Mouse (Mus musculus) adrenal gland, adult 18-20 months (tissue): ENCODE results near the gene Ank. TPM values are rescaled to one million over a fixed set of nuclear protein-coding genes. Genes with fewer than 3 reads are reported as not detected.
A peak's percentile ranks its signal among the peaks of the same experiment; 100 is the strongest.
"Not testable (repeated sequence)": the region's sequence is repeated elsewhere in the genome, so short reads cannot be mapped to it uniquely, and the experiment has no call there.

Experiments
- DNase-seq, 2 experiments: peaks; one replicate each; pipeline ENCODE4 v3.0.0; 2021 to 2022; ENCODE audit warnings: low spot score in 2 of 2
- long read RNA-seq, 2 experiments: library from polyadenylated mRNA; stranded (forward); transcript quantifications; one replicate each; pipeline ENCODE4 v2.0.0; 2021
- total RNA-seq, 2 experiments: library from RNA; stranded (reverse); gene quantifications; 1 replicate in 1 of 2; 2 replicates in 1 of 2; pipeline ENCODE4 v1.2.3; 2021

The Ank gene
- 10 to 100 TPM; 52.6 to 87.9 TPM for total RNA-seq
- long read RNA-seq, experiment 1, transcript Ank-201 (12 exons, 3,498 nt): major isoform, 93 of 104 reads
- long read RNA-seq, experiment 1, partial matches to known transcripts: 8 of 104 reads
- long read RNA-seq, experiment 1, other reads (novel, unspliced or antisense): 2 of 104 reads
- long read RNA-seq, experiment 2, transcript Ank-201 (12 exons, 3,498 nt): major isoform, 93 of 162 reads
- long read RNA-seq, experiment 2, transcript Ank-202 (5 exons, 1,911 nt): minor isoform, 21 of 162 reads
- long read RNA-seq, experiment 2, partial matches to known transcripts: 23 of 162 reads
- long read RNA-seq, experiment 2, other reads (novel, unspliced or antisense): 25 of 162 reads

DNA sequence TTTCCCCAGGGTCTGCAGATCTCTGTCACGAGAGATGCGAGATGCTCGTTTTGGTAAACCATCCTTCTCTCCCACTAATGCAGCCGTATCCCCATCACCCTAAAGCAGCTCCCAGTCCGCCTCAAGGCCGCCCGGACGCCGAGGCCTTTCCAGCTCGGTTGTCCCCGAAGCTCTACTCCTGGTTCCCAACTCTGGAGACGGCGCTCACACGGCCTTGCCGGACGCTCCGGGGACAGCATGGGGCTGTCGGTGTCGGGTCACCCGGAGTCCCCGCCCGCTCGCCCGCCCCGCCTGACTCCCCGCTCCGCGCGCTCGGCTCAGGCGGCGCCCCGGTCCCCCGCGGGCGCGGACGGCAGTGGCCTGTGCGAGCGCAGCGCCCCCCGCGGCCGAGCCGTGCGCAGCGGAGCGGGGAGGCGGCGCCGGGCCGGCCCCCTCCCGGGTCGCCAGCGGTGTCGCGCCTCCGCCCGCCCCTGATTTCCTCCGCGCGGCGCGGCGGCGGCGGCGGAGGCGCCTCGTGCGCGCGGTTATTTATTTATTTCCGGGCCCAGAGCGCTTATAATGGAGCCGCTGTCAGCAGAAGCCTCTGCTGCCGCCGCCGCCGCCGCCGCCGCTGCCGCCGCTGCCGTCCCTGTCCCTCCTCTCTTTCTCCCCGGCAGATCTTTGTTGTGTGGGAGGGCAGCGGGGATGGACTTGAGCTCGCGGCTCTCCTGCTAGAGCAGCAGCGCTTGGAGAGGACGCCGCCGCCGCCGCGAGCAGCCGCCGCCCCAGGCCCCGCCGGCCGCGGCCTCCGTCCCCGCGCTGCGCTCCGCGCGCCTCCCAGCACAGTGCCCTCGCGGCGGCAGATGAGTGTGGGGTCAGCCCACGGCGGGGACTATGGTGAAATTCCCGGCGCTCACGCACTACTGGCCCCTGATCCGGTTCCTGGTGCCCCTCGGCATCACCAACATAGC, at the start of gene Ank:
TSS of gene Ank (plus strand) at position 547 of the 950 bp plus-strand sequence.
- DNase-seq: peak; percentile 88 to 94

DNA sequence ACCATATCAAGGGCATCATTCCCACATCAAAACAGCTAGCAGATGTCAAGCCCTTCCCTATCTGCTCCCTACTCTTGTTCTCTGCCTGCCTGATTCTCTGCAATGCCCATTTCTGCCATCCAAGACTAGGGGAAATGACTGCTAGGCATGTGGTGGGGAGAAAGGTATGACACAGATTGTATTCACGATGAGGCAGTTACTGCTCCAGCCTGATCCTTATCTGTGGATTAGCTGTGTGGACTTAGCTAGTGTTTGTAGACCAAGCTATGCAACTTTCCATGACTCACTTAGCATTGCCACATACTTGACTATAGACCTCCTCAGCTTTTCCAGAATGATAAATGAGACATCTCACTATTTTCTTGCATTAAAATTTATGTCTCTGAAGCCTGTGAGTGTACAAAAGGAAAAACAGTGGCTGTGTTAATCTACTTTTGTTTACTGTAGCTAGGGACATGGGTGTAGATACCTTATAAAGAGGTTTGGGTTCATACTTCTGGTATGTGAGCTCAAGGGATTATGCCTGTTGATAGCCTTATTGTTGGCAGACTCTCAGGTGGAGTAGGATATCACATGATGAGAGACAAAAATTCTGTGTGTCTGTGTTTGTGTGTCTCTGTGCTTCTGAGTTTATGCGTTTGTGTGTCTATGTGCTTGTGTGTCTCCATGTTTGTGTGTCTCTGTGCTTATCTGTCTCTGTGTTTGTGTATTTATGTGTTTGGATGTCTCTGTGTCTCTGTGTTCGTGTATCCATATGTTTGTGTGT, 47.7 kb upstream of the Ank start:
- no peak for DNase-seq

DNA sequence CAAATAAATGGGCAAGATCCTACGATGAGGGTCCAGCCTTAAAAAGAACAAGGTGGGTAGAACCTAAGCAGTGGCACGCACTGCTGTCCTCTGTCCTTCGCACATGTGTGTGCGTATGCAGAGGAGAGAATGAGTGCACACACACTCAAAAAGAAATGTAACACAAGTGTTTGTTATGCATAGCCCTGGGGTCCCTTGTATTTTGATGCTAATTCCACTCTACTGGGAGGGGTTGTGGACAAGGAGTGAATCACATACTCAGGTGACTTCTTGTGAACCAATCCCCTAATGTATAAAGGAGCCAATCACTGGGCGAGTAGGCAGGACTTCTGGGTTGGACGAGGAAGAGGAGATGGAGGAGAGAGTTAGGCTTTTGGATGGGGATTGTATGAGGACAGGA, 44.9 kb upstream of the Ank start:
- DNase-seq: no peak

DNA sequence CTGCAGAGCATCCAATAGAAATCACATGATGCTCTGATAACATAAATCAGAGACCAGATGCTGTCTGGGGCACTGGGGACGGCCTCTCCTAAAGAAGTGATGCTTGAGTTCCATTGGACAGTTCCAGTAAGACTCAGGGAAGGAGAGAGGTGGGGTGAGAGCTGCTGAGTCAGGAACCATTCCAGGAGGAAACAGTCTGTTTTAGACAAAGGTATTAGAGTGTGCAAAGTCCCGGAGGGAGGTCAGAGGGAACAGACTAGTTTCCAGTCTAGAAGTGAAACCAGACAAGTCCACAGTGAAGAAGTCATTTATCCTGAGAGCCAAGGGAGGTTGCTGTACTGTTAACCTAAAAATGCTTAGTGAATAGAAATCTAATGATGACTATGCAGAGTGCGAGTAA, 38.9 kb upstream of the Ank start:
- no peak for DNase-seq

DNA sequence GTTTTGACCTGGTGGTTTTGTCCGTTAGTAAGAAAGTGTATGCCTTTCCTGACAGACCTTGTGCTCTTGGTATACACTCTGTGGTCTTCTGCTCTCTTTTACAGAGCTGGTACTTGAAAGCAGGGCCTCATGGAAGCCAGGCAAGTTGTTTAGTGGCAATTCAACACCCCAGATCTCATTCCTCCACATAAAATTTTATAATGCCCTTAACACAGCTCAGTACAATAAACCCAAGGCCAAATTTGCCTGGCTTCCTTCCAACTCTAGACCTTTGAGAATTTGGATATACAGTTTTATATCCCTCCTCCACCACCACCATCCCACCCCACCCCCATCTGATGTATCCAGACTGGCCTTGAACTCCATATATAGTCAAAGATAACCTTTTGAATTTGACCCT, 36.2 kb upstream of the Ank start:
- DNase-seq: no peak

DNA sequence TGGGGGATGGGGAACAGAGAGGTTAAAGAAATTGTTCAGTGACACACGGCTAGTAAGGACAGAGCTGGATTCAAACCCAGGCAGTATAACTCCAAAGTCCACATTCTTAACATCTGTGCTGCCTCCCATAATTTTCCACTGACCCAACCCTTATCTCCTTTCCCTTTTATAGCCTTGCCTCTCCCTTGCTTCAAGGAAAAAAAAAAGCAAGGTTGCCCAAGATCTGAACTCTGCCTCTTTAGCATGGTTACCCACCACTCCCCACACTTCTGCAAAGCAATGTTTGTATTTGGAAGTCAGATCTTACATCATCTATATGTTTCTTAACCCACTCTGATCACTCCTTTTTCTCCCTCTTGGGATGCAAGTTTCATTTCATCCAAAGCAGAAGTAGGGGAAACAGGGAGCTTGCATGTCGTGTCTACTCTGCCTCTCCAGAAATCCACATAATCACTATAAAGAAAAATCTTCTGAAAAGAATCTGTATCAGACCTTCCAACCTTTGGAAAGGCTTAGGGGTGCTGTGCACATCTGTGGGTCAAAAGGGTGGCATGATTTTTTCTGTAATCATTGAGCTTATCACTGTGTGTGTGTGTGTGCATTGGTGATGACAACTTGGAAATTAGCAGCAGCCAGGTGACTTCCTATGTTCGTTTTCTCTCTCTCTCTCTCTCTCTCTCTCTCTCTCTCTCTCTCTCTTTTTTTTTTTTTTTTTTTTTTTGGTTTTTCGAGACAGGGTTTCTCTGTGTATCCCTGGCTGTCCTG, 33.4 kb upstream of the Ank start:
- DNase-seq: no peak

DNA sequence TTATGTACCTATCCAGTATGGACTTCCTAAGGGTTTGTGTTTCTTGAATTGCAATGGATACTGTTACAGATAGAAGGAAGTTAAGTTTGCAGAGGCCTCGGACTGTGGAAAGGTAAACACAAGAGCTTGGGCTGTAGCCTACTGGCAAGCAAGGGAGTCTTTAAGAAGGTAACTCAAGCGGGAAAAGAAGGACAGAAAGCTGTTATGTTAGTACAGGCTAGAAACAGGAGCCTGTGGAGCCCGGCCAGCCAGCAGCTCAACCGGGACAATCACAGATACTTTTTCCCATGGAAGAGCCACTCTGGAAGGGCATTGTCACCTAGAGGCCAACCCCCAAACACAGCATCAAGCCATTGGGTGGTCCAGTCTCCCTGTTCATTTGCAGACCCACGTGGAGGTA, 31.1 kb upstream of the Ank start:
- no peak for DNase-seq

DNA sequence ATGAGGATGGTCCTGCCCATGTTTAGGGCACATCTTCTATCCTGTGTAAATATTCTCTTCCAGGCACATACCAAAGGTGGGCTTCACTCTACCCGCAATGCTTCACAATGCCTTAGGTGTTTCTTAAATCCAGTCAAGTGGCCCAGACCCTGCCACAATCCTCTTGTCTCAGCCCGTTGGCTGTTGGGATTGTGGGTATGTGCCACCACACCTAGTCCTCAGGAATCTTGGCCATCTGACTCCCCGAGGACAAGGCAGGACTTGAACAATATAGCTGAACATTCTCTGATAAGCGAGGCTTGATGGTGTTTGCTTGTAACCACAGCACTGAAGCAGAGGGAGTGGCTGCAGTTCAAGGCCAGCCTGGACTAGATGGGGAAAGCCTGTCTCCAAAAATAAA, 30.3 kb upstream of the Ank start:
- no peak for DNase-seq

DNA sequence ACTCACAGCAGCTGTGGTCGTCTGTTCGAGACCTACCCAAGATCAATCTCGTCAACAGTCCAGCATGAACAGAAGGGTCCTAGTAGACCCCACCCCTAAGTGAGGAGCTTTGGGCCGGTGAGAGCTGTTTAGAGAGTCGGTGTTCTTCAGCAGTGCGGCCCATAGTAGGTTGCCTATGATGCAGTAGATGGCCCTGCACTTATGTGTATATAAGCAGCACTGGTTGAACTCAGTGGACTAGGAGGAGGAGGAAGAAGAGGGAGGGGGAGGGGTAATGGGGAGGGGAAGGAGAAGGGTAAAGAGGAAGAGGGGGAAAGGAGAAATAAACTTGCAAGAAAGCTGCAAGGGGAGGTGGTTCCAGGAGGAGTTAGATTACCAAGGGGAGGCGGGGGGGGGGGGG, 25.4 kb upstream of the Ank start:
- DNase-seq: no peak

DNA sequence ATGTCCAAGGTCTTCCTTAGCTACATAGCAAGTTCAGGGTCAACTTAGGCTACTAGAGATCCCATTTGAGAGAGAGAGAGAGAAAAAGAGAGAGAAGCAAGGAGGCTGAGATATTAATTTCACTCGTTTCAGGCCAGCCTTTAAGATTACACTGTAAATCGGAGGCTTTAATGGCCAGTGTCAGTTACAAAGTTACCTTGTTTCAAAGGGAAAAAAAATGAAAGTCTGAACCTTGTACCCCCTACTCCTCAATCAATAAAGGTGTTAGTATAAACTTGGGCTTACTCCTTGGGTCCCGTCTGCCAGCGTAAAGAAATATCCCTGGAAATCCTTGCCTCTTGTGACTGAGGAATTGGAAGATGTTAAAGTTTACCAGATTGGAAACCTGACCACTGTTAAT, 24.9 kb upstream of the Ank start:
- no peak for DNase-seq

DNA sequence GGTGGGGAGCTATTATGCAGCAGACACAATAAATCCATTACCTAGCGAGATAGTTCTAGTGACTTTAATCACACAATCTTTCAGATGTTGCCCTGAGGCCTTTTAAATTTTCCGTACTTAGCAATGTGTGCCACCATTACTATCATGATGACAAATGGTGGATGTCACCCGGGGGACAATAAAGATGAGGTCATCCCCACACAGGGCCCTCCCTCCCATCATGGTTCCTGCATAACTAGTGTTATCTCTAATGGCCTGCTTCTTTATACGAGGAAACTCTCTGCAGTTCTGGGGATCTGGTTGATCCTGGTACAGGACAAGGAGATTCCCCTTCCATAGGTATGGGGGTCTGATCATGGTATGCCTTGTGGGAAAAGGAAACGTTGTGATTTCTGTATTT, 24.5 kb upstream of the Ank start:
- DNase-seq: no peak

DNA sequence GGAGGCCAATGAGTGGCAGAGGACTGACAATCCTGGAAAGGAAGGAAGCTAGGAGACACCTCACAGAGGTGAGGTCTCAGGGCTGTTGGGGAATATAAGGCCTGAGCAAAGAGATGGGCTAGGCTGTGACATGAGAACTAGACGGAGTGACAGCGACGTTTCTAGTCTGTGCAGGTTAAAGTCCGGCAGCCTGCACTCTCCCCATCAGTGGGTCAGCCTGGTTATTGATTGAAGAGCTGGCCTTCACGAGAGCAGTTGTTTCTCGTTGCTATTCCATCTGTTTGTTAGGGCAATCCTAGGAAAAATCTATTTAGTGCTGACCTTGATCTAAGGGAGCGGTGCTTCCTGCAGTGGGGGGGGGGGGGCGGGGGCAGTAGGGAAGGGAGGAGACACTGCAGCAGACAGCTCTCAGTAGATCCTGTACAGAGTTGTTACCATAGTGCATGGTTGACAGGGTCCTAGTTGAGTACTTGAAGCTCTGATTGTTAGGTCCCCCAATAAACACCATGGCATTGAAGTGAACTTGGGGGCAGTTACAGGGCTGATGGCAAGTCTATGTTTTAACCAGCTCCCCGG, 21.6 kb upstream of the Ank start:
- DNase-seq: no peak

DNA sequence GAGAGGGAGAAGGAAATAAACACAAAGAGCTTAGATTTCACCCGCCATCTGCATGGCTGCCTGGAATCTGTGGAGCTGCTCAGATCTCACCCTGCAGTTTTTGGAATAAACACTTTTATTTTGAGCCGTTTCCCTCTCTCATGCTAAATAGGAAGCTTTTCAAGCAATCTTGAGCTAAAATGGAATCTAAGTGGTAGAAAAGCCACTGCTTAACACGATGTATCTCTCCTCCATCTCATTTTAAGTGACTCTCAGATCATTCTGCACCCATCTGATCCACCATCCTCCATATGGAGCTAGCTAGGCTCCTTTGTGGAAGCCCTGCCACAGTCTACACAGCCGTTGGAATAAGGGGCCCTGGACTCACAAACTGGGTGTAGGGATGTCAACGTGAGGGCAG, 15.8 kb upstream of the Ank start:
- DNase-seq: no peak

DNA sequence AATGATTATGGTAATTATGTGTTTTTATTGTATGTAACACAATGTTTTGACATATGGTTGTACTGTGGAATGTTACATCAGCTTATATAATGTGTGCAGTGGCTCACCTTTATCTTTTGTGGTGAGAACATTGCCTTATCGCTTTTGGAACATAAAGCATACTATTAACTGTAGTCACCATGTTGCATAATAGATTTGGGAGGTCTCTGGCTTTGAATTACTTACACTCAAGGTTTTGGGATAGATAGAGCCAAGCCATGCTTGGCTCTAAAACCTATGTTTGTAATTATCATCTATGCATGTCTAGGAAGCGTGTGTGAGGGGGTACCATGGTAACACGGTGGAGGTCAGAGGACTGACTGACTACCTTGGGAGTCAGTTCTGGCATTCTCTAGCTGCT, 14.7 kb upstream of the Ank start:
- DNase-seq: no peak

DNA sequence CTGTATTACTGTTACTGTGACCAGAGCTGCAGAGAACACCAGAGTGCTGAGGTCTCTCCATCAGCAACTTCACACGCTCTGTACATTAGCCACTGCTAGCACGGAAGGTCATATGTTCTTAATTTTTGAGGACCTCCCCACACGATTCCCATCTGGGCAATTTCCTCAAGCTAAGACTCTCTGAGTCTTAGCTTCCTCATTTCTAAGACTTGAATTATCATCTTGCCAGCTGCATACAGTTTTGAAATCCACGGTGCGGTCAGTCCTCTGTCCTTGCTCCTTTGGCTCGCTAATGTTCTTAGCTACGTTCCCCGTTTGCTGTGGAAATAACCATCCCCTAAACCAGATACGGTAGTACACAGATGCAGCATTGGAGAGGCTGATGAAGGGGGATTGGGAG, 14.0 kb upstream of the Ank start:
- no peak for DNase-seq

DNA sequence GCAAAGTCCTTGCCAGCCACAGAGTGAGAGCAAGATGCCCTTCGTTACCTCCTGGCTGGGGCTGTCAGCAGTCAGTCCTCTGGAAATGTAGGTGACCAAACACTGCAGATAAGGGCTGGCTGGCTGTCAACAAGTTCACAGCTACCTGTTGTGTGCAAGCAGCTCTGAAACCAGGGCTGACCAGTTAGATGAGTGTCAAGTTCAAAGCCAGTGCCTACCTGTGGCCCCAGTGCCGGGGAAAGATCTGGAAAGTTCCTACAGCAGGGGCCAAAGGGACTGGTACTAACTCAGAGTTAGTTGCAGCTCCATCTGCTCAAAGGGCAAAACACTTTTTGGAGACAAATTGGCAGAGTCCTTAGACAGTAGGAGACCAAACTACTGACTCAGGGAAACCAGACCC, 9.5 kb upstream of the Ank start:
- no peak for DNase-seq

DNA sequence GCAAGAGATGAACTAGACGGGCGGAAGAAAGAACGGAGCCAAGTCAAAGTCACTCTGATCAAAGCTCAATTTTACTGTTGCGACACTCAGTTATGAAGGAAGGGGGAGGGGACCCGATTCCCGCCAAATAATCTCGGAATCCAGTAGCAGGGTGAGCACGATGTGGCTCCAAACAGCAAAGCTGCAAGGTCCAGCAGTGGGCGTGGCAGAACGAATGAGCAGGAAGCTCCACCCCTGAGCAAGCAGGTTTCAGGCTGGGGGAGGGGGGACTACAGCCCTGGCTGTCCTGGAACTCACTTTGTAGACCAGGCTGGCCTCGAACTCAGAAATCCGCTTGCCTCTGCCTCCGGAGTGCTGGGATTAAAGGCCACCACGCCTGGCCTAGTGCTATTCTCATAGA, 6.7 kb upstream of the Ank start:
- not testable (repeated sequence) for DNase-seq

DNA sequence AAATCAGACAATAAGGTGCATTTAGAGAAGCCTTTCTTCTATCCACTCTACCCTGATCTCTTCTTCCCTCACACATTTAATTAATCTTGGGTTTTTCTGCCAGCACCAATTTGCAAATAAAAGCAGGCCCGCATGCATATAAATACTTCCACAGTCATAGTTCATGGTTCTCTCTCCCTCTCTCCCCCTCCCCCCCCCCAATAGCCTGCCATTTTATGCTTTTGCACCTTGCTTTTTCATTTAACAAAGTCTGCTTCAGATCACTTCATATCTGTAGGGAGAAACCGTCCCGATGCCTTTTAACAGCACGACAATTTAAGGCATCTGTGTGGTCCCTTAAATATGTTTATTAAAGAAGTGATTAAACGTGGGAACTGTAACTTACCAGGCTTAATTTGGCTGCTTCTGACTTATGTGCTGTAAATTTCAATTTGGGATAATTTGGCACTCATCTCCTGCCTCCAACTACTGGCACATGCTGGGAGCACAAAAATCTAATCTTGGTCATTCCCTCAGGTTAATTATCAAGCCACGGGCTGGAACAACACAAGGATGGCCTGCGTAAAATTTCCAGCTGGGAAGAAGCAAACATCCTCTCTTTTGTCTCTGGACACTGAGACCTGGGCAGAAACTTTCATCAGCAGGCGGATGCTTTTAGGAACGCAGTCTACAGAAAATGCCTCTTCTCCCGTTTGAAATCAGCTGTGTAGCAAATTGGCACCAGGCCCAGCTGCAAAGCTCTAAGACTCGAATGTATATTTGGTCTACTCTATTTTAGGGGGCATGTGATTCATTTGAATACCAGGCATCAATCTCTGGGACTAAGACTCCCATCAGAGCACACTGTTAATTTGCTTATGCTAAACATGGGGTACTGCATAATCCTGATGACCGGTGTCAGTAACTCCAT, 4.9 kb upstream of the Ank start:
- no peak for DNase-seq

DNA sequence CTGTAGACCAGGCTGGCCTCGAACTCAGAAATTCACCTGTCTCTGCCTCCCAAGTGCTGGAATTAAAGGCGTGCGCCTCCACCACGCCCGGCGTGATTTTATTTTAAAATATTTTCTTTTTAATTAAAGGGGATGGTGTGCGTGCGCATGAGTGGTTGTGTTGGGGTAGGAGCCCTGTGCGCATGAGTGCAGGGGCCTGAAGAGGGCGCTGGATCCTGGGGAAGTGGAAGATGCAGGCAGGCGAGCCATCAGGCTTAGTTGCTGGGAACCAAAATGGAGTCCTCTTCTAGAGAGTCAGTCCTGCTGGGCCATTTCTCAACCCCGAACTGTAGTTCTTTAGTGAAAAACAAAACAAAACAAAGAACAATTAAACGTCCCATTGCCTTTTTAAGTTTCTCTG, 2.6 kb upstream of the Ank start:
- no peak for DNase-seq
